Mouse (Mus musculus): Measurements from ENCODE around the gene H2-Q1. TPM values are rescaled to one million over a fixed set of nuclear protein-coding genes. Genes with fewer than 3 reads are reported as not detected.
"Not testable (repeated sequence)": the region's sequence is repeated elsewhere in the genome, so short reads cannot be mapped to it uniquely, and the experiment has no call there.

The H2-Q1 gene
- polyA plus RNA-seq, 1 experiment from 2014 or later = 0.09 TPM

DNA sequence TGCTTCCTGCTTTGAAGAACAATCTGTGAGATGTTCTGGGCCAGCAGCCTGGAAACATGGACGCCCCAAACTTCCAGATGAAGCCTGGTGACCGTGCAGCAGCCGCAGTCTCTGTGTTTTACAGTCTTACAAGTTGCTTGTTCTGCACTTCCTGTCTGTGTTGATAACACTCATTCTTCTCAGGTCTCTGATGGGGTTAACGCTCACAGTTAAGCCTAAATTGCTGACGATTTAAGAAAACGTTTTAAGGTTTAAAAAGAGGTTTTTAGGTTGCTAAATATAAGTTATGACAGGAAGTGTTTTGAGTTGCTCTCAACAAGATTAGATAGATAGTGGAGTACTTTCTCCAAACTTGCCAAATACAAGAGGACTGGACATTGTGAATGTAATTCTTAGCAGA is 33.1 kb downstream of the H2-Q1 start:
- WGBS = 78% methylated on average over 6 of the region's 6 CpGs
- H3K36me3 ChIP-seq; H3K4me2 ChIP-seq; H3K27ac ChIP-seq (replicated peaks); H3K9me3 ChIP-seq (replicated peaks); H3K4me3 ChIP-seq (replicated peaks); ATAC-seq (ENCODE audit: low FRiP score); H3K9ac ChIP-seq (replicated peaks); H3K4me1 ChIP-seq; H3K27me3 ChIP-seq (replicated peaks): not testable (repeated sequence)

DNA sequence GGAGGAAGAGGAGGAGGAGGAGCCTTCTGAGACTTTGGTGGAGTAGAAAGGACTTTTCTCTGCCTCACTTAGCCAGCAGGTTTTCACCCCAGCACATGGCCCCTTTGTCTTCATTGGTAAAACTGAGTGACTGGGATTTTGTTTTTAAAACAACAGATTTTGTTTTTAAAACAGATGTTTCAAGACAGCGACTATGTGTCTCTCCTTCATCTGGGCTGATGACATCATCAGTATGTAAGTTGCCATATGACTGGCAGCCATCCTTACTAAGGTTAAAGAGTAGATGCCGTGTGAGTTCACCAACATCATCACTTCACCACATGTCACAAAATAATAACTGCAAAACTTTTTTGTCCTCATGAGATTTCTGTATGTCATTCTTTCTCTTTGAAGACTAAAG is 33.9 kb downstream of the H2-Q1 start:
- Histone ChIP-seq H3K9me3 (replicated peaks) (no peaks in the 10 kb centered on the region), H3K4me3 (replicated peaks) (no peak overlapping the region), H3K36me3 (no peaks in the 10 kb centered on the region), H3K27me3 (replicated peaks) (peaks cover 7% of the 10 kb centered on the region), H3K9ac (replicated peaks) (no peak overlapping the region), H3K4me2 (no peak overlapping the region), H3K4me1 (peaks cover 3% of the 10 kb centered on the region), H3K27ac (replicated peaks) (no peak overlapping the region)
- whole genome bisulfite sequencing = 80% methylated on average over 2 of the region's 2 CpGs
- no peak for ATAC-seq (ENCODE audit: low FRiP score)

DNA sequence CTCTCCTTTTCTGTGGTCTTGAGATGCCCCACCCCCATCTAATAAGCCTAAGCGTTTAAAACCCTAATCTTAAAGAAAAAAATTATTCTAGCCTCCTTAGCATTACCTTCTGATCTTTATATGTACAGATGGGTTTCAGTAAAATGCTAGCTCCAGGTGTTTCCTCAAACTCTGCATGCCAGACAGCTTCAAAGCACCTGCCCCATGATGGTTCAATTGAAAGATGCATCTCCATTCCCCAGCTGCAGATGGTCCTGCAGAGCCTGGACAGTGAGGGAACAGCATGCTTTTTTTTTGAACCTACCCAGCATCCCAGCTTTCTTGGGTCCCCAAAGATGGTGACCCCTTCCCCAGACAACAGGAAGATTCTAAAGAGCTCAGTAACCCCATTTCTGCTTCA is 36.9 kb downstream of the H2-Q1 start:
- ATAC-seq (ENCODE audit: low FRiP score) = no peak
- no peak overlapping the region for H3K4me3 ChIP-seq (replicated peaks)
- peaks cover 15% of the 10 kb centered on the region for H3K27me3 ChIP-seq (replicated peaks)
- no peaks in the 10 kb centered on the region for H3K36me3 ChIP-seq
- no peak overlapping the region for H3K4me2 ChIP-seq
- WGBS = 40% methylated on average over 1 of the region's 1 CpGs
- H3K27ac ChIP-seq (replicated peaks) = no peak overlapping the region
- H3K9ac ChIP-seq (replicated peaks) = no peak overlapping the region
- H3K4me1 ChIP-seq = peaks cover 9% of the 10 kb centered on the region
- H3K9me3 ChIP-seq (replicated peaks) = no peaks in the 10 kb centered on the region

DNA sequence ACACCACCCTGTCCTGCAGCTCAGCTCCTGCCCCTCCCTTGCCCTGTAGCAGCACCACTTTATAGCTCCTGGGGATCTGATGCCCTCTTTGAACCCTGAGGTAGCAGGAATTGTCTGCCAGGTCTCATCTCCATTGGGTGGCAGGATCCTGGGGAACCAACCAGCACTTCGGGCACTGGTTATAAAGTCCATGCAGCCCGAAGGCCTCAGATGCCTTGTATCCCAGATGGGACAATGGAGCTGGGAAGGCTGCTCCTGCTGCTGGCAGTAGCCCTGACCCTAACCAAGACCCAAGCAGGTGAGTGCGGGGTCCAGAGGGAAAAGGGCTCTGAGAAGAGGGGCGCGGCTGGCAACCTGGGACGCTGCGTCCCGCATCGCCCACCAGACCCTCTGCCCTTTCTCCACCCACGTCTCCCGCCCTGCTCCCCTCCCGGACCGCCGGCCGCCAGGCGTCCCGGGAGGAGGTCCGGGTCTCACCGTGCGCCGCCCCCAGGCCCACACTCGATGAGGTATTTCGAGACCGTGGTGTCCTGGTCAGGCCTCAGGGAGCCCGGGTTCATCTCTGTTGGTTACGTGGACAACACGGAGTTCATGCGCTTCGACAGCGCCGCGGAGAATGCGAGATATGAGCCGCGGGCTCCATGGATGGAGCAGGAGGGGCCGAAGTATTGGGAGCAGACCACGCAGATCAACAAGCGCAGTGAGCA is 38.7 kb downstream of the H2-Q1 start:
- Histone ChIP-seq H3K4me3 (replicated peaks) (peak overlapping the region; percentile 39), H3K9me3 (replicated peaks) (no peaks in the 10 kb centered on the region), H3K4me2 (peak overlapping the region; percentile 79), H3K27me3 (replicated peaks) (peaks cover 15% of the 10 kb centered on the region), H3K4me1 (peaks cover 9% of the 10 kb centered on the region), H3K9ac (replicated peaks) (peak overlapping the region; percentile 37), H3K27ac (replicated peaks) (no peak overlapping the region), H3K36me3 (no peaks in the 10 kb centered on the region)
- WGBS = 8% methylated on average over 37 of the region's 38 CpGs
- no peak for ATAC-seq (ENCODE audit: low FRiP score)

DNA sequence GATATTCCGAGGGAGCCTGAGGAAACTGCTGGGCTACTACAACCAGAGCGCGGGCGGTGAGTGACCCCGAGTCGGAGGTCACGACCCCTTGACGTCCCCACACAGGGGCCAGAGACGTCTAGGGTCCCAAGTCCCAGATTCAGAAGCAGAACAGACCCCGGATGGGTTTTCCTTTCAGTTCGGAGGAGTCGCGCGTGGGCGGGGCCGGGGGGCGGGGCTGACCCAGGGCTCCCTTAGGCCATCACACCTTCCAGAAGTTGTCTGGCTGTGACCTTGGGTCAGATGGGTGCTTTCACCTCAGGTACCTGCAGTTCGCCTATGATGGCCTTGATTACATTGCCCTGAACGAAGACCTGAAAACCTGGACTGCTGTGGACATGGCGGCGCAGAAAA is 39.3 kb downstream of the H2-Q1 start:
- peak overlapping the region; percentile 39 for H3K4me3 ChIP-seq (replicated peaks)
- no peak for ATAC-seq (ENCODE audit: low FRiP score)

More for the DNA sequence above, 39.3 kb downstream of the H2-Q1 start:
- Histone ChIP-seq H3K9me3 (replicated peaks) (no peaks in the 10 kb centered on the region), H3K27ac (replicated peaks) (no peak overlapping the region), H3K36me3 (no peaks in the 10 kb centered on the region), H3K4me2 (peak overlapping the region; percentile 79), H3K4me1 (peaks cover 9% of the 10 kb centered on the region), H3K27me3 (replicated peaks) (peaks cover 15% of the 10 kb centered on the region), H3K9ac (replicated peaks) (peak overlapping the region; percentile 37)
- 19% methylated on average over 21 of the region's 21 CpGs for WGBS

Other genes with a start within 250 kb of the H2-Q1 start
- gene Ly6g6e, start 243.5 kb upstream of the H2-Q1 start, polyA plus RNA-seq (2015; fragmentation: Nextera tagmentation; extraction: Ambion mirVana) = 0.65 and 1.3 TPM in 2 replicates
- 0.74 and 2.8 TPM in 2 replicates for gene Ly6g6d, start 242.3 kb upstream of the H2-Q1 start, polyA plus RNA-seq (2015; fragmentation: Nextera tagmentation; extraction: Ambion mirVana)
- 0.32 TPM in 1 of 2 replicates, not detected in the other for gene Ly6g6f, start 234.8 kb upstream of the H2-Q1 start, polyA plus RNA-seq (2015; fragmentation: Nextera tagmentation; extraction: Ambion mirVana)
- 110 TPM in 2 replicates for gene Abhd16a, start 231.1 kb upstream of the H2-Q1 start, polyA plus RNA-seq (2015; fragmentation: Nextera tagmentation; extraction: Ambion mirVana)
- gene Ly6g5c, start 212.1 kb upstream of the H2-Q1 start, polyA plus RNA-seq (2015; fragmentation: Nextera tagmentation; extraction: Ambion mirVana) = not detected in 2 replicates
- 1.0 and 1.5 TPM in 2 replicates for gene Ly6g5b, start 205.0 kb upstream of the H2-Q1 start, polyA plus RNA-seq (2015; fragmentation: Nextera tagmentation; extraction: Ambion mirVana)
- gene Gpank1, start 198.9 kb upstream of the H2-Q1 start, polyA plus RNA-seq (2015; fragmentation: Nextera tagmentation; extraction: Ambion mirVana) = 22.4 and 22.8 TPM in 2 replicates
- gene Csnk2b, start 198.4 kb upstream of the H2-Q1 start, polyA plus RNA-seq (2015; fragmentation: Nextera tagmentation; extraction: Ambion mirVana) = 312 and 350 TPM in 2 replicates
- gene D17H6S53E, start 194.0 kb upstream of the H2-Q1 start, polyA plus RNA-seq (2015; fragmentation: Nextera tagmentation; extraction: Ambion mirVana) = 9.5 and 10.6 TPM in 2 replicates
- 0.20 and 0.84 TPM in 2 replicates for gene Apom, start 188.4 kb upstream of the H2-Q1 start, polyA plus RNA-seq (2015; fragmentation: Nextera tagmentation; extraction: Ambion mirVana)
- gene Bag6, start 185.2 kb upstream of the H2-Q1 start, polyA plus RNA-seq (2015; fragmentation: Nextera tagmentation; extraction: Ambion mirVana) = 54.7 and 62.7 TPM in 2 replicates
- gene Prrc2a, start 155.5 kb upstream of the H2-Q1 start, polyA plus RNA-seq (2015; fragmentation: Nextera tagmentation; extraction: Ambion mirVana) = 155 TPM in 2 replicates
- 12.1 and 12.3 TPM in 2 replicates for gene Aif1, start 144.3 kb upstream of the H2-Q1 start, polyA plus RNA-seq (2015; fragmentation: Nextera tagmentation; extraction: Ambion mirVana)
- 8.3 and 12.1 TPM in 2 replicates for gene Lst1, start 132.0 kb upstream of the H2-Q1 start, polyA plus RNA-seq (2015; fragmentation: Nextera tagmentation; extraction: Ambion mirVana)
- 0.63 and 7.3 TPM in 2 replicates for gene Ltb, start 126.0 kb upstream of the H2-Q1 start, polyA plus RNA-seq (2015; fragmentation: Nextera tagmentation; extraction: Ambion mirVana)
- gene Tnf, start 118.4 kb upstream of the H2-Q1 start, polyA plus RNA-seq (2015; fragmentation: Nextera tagmentation; extraction: Ambion mirVana) = 0.09 and 0.28 TPM in 2 replicates
- 0.75 and 0.77 TPM in 2 replicates for gene Lta, start 115.1 kb upstream of the H2-Q1 start, polyA plus RNA-seq (2015; fragmentation: Nextera tagmentation; extraction: Ambion mirVana)
- gene Gm16181, start 99.6 kb upstream of the H2-Q1 start, polyA plus RNA-seq (2015; fragmentation: Nextera tagmentation; extraction: Ambion mirVana) = 0.40 TPM in 1 of 2 replicates, not detected in the other
- gene Atp6v1g2, start 86.7 kb upstream of the H2-Q1 start, polyA plus RNA-seq (2015; fragmentation: Nextera tagmentation; extraction: Ambion mirVana) = 116 and 126 TPM in 2 replicates
- 11.2 and 12.1 TPM in 2 replicates for gene Nfkbil1, start 84.6 kb upstream of the H2-Q1 start, polyA plus RNA-seq (2015; fragmentation: Nextera tagmentation; extraction: Ambion mirVana)
- 334 and 376 TPM in 2 replicates for gene Ddx39b, start 78.7 kb upstream of the H2-Q1 start, polyA plus RNA-seq (2015; fragmentation: Nextera tagmentation; extraction: Ambion mirVana)
- 143 and 196 TPM in 2 replicates for gene H2-D1, start 57.7 kb upstream of the H2-Q1 start, polyA plus RNA-seq (2015; fragmentation: Nextera tagmentation; extraction: Ambion mirVana)
- 3.1 and 3.9 TPM in 2 replicates for gene H2-Q2, start 21.8 kb downstream of the H2-Q1 start, polyA plus RNA-seq (2015; fragmentation: Nextera tagmentation; extraction: Ambion mirVana)
- gene H2-Q4, start 59.2 kb downstream of the H2-Q1 start, polyA plus RNA-seq (2015; fragmentation: Nextera tagmentation; extraction: Ambion mirVana) = 1.7 and 3.7 TPM in 2 replicates
- 0.95 and 3.7 TPM in 2 replicates for gene H2-Q6, start 104.4 kb downstream of the H2-Q1 start, polyA plus RNA-seq (2015; fragmentation: Nextera tagmentation; extraction: Ambion mirVana)
- gene H2-Q7, start 118.8 kb downstream of the H2-Q1 start, polyA plus RNA-seq (2015; fragmentation: Nextera tagmentation; extraction: Ambion mirVana) = 5.6 and 12.6 TPM in 2 replicates
- 0.36 and 0.79 TPM in 2 replicates for gene H2-Q10, start 149.7 kb downstream of the H2-Q1 start, polyA plus RNA-seq (2015; fragmentation: Nextera tagmentation; extraction: Ambion mirVana)
- not detected in 2 replicates for gene Pou5f1, start 185.6 kb downstream of the H2-Q1 start, polyA plus RNA-seq (2015; fragmentation: Nextera tagmentation; extraction: Ambion mirVana)
- 14.4 and 27.5 TPM in 2 replicates for gene Tcf19, start 196.4 kb downstream of the H2-Q1 start, polyA plus RNA-seq (2015; fragmentation: Nextera tagmentation; extraction: Ambion mirVana)
- 5.1 and 7.9 TPM in 2 replicates for gene Cchcr1, start 196.7 kb downstream of the H2-Q1 start, polyA plus RNA-seq (2015; fragmentation: Nextera tagmentation; extraction: Ambion mirVana)
- gene Psors1c2, start 212.8 kb downstream of the H2-Q1 start, polyA plus RNA-seq (2015; fragmentation: Nextera tagmentation; extraction: Ambion mirVana) = 0.81 and 0.96 TPM in 2 replicates
- gene Cdsn, start 231.7 kb downstream of the H2-Q1 start, polyA plus RNA-seq (2015; fragmentation: Nextera tagmentation; extraction: Ambion mirVana) = 0.08 TPM in 1 of 2 replicates, not detected in the other
- not detected in 2 replicates for gene 2300002M23Rik, start 247.0 kb downstream of the H2-Q1 start, polyA plus RNA-seq (2015; fragmentation: Nextera tagmentation; extraction: Ambion mirVana)